Mouse (Mus musculus): ENCODE measurements around the gene Vmn1r113.
"Not testable (repeated sequence)": the region's sequence is repeated elsewhere in the genome, so short reads cannot be mapped to it uniquely, and the experiment has no call there.

DNA sequence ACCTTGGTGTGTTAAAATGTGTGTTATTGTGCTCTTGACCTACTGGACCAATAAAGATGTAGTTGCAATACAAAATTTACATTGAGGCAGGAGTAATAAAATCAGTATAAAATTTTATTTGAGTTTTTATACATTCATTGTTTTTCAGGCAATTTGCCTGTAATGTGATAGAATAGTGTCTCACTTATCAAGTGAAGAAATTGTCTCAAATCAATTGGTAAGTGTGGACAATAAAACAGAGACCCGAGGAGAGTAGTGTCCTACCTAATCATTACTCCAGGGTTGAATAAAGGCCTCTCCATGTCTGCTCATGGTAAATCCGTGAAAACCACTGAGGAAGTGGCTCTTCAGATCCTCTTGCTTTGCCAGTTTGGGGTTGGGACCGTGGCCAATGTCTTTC is 16.2 kb upstream of the Vmn1r113 start, which contains the start of gene Vmn1r112:
- TF ChIP-seq EP300 (IDR thresholded peaks at IDR 0.05; ENCODE audit: insufficient read depth, low read depth, low read length); CTCF (IDR thresholded peaks at IDR 0.05; ENCODE audit: low read depth, low read length); POLR2A (IDR thresholded peaks at IDR 0.05; ENCODE audit: insufficient read depth, low read length): not testable (repeated sequence)

Data from ES-Bruce4 (cell line).